Mouse (Mus musculus): ENCODE measurements around the gene Thra.

- TF ChIP-seq CTCF (IDR thresholded peaks at IDR 0.05; ENCODE audit: extremely low read depth, insufficient read length, insufficient replicate concordance, low read depth, low read length) (no peak), POLR2A (IDR thresholded peaks at IDR 0.05; ENCODE audit: low read depth, low read length) (no peak)
These were observed 35.8 kb downstream of the Thra start for GRCm38 (mm10) chr11:98776052-98776764.

All from small intestine, adult 2 months (tissue).